Mouse (Mus musculus): ENCODE data around the gene Adh6a.
"Not testable (repeated sequence)": the region's sequence is repeated elsewhere in the genome, so short reads cannot be mapped to it uniquely, and the experiment has no call there.

Gene Adh6a

DNA sequence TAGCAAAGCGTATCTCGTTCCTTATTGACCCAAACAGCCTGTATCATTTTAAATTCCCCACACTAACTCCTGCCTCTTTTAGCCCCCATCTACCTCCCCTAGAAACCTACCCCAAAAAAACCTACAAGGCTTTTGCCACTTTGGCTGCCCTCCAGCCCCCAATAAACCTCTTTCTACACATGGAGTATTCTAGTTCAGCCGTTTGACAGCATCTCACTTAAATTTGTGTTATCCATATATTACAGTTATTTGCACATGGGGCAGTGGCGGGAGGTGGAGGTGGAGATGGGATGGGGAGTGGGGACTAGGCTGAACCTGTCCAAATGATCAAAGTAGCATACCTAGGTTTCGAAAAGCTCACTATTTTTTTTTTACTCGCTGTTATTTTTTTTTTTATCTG, 12.4 kb downstream of the Adh6a start:
- DNase-seq (ENCODE audit: low spot score in 2 of 2), result no peak

GRCm38 (mm10) chr3:138333910-138334309, 20.8 kb downstream of the Adh6a start:
- no peak for DNase-seq (ENCODE audit: low spot score in 2 of 2)

DNA sequence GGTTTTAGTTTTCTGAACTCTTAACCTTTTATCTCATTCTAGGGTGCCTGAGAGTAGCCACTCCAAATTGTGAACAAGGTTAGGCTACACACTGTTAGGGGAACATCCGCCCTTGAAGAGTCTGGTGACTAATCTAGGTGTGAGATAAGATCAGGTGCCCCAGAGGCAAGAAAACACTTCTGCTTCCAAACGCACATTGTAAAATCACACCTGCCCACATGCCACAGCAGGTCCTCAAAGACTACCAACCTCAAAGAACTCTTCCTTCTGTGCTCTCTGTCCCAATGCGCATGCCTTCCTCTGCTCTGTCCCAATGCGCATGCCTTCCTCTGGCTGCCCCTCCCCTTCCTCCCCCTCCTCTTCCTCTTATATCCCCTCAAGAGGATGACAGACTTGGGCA, 21.2 kb downstream of the Adh6a start:
- DNase-seq (ENCODE audit: low spot score in 2 of 2), result no peak

- no peak for DNase-seq (ENCODE audit: low spot score in 2 of 2)
Observed at GRCm38 (mm10) chr3:138335566-138335965, 22.5 kb downstream of the Adh6a start.

DNA sequence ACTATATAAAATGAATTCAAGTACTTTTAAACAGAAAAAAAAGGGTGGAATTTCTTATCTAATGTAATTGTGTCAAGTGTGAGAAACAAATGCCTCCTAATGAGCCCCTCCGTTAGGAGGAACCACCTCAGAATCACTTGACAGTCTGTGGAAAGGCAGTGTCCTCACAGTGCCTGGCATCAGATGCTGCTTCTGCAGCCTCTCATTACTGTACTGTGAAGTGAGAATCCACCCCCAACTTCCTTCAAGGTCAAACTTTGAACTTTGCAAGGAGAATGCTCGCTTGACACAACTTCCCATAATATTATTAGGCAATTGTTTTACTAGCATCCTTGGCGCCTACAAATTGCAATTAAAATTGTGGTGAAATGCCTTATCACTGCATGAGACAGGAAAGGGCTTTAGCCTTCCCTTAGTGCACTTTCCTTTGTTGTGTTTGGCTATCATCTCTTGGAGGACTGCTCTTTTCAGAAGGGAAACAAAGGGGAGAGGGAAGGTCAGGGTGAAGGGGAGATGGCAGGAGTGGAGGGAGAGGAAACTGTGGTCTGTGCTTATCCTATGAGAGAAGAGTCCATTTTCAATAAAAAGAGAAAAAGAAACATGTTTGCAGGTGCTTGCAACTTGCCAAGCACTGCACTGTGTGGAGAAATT, 23.1 kb downstream of the Adh6a start:
- DNase-seq (ENCODE audit: low spot score in 2 of 2), result no peak

GRCm38 (mm10) chr3:138341471-138341870, 28.4 kb downstream of the Adh6a start, which contains the start of gene Adh6b:
Gene Adh6b (plus strand): TSS chr3:138341775.
- no peak for DNase-seq (ENCODE audit: low spot score in 2 of 2)

DNA sequence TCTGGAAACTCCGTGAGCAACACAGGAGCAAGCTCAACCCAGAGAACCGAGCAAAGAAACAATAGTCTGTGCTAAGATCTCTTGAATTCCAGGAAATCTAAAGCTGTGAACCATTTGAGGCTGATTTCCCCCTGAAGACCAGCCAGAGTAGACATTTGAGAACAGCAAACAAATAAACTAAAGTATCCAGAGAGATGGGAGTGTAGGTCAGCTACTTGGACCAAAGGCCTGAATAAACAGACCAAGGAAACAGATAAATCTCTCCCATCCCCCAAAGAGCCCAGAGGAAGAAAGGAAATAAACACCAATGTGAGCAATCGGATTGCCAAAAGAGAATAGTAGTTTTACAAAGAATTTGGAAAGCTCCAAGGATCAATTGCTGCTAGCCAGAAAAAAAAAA, 34.0 kb downstream of the Adh6a start:
- DNase-seq (ENCODE audit: low spot score in 2 of 2), result no peak

DNA sequence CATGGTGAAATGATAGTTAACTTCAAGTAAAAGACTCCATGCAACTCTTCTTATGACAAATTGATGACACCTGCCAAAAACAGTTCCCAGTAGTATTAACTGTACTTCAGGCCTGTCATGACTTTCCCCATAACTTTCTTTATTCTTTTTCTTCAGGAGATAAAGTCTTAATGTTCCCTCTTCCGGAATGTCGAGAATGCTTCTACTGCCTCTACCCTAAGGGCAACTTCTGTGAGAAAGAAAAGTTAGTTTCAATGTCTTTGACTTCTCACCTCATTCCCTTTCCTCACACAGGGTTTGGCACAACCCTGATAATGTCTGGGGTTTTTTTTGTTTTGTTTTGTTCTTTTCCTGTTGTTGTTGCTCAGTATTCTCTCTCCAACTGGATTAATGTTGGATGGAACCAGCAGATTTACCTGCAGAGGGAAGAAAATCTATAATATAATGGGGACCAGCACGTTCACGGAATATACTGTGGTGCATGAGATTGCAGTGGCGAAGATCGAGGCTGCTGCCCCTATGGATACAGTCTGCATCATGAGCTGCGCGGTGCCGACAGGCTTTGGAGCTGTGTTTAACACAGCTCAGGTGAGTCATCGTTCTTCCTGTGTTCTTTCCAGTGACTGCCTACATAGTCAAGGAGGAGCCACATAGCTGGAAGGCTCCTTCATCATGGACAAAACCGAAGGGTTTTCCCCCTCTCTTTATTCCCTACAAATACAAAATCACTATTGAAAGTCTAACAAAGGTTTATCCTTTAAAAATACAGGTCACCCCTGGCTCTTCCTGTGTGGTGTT, 39.1 kb downstream of the Adh6a start:
- no peak for DNase-seq (ENCODE audit: low spot score in 2 of 2)

GRCm38 (mm10) chr3:138358856-138359255, 45.8 kb downstream of the Adh6a start:
- no peak for DNase-seq (ENCODE audit: low spot score in 2 of 2)

DNA sequence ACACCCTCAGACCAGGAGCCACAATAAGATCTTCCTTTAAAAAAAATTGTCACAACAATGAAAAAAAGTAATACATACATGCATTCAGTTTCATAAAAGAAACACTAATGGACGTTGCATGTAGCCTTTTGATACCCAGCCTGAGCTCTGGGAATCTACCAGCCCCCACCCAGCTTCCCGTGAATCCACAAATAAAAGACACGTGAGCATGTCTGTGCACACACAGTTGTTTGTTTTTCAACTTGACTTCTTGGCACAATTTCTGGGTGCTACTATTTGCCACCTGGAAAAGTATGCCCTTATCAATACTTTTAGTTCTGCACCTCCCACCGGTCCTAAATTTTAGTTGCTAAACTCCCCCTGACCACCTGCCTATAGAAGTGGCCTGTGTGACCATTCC, 47.6 kb downstream of the Adh6a start:
- DNase-seq (ENCODE audit: low spot score in 2 of 2), result no peak

- DNase-seq (ENCODE audit: low spot score in 2 of 2), result no peak
Observed at GRCm38 (mm10) chr3:138362920-138363319, 49.8 kb downstream of the Adh6a start.

DNA sequence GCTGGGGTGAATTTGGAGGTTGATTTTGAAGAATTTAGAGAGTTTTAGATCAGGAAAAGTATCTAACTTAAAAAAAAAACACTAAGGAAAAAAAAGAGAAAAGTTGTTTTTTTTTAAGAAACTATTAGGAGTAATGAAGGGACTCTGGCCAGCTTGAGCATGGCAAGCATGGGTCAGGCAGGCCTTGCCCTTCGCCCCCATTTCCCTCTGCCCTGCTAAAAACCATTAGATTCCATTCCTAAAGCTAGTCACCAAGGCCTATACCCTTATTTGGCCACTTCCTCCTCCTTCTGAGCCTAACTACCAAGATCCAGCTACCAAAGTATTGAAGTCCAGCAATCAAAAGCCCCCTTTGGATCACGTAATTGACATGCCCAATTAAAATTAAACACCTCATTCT, 53.1 kb downstream of the Adh6a start:
- DNase-seq (ENCODE audit: low spot score in 2 of 2), result no peak

DNA sequence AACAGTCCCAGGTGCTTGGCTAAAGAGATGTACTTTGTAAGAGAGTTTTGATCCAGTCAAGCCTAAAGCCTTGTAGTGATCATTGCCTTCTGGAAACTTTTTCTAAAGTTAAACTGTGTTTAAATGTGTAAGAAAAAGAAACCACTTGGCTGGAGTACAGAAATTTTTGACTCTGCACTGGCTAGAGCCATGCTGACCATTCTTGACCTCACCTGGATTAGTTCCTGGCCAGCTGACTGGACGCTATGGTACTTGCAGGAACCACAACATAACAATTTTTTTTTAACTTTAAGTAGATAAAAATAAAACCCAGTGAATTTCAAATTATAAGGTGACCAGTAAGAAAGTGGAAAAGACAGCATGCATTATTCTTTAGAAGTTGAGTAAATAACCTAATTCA, 56.5 kb downstream of the Adh6a start:
- no peak for DNase-seq (ENCODE audit: low spot score in 2 of 2)

GRCm38 (mm10) chr3:138370289-138370688, 57.2 kb downstream of the Adh6a start:
- not testable (repeated sequence) for DNase-seq (ENCODE audit: low spot score in 2 of 2)

DNA sequence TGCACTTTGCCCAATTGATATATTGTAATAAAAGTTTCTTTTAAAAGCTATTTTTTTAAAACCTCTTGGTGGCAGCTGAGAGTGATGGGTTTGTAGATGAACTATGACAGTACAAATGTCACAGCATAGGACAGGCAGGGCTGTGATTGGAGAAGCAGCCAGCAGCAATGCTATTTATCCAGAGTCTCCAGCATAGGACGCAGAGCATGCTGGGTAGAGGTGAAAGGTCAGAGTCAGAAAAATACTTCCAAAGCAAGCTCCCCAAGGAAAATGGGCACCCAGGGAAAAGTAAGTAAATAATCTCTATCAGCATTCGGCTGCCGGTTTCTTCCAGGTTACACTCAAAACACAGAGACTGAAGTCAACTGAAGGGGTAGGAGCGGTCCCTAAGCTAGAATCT, 60.8 kb downstream of the Adh6a start:
- DNase-seq (ENCODE audit: low spot score in 2 of 2), result no peak

- no peak for DNase-seq (ENCODE audit: low spot score in 2 of 2)
Observed at GRCm38 (mm10) chr3:138375148-138375547, 62.1 kb downstream of the Adh6a start.
